Mouse (Mus musculus): Measurements from ENCODE around the gene Cpne1. TPM values are rescaled to one million over a fixed set of nuclear protein-coding genes. Genes with fewer than 3 reads are reported as not detected.

The Cpne1 gene
- total and polyA plus RNA-seq, 3 experiments = 33.0 to 39.8 (median 34.0) TPM

GRCm38 (mm10) chr2:156135695-156136094, 23.9 kb upstream of the Cpne1 start:
- dilution Hi-C loops (cut with MboI; ENCODE audit: extremely low pct_ligation_motif_present, extremely low pct_unique_long_range_greater_than_20kb, low sequenced_read_pairs) = no loop called here
- Histone ChIP-seq H3K36me3 (replicated peaks in 1 of 2; ENCODE audit: control insufficient read depth in 1 of 2, insufficient read depth in 1 of 2, low read length in 1 of 2) (peaks cover 41 to 72% of the 10 kb centered on the region in 2 experiments), H3K9ac (ENCODE audit: insufficient read depth, low read depth) (no peak overlapping the region), H3K4me2 (ENCODE audit: insufficient read depth, low read depth, poor library complexity, severe bottlenecking) (no peak overlapping the region), H3K27ac (ENCODE audit: insufficient read depth, low read depth) (no peak overlapping the region), H3K79me2 (replicated peaks; ENCODE audit: control insufficient read depth, extremely low read depth, insufficient read depth, poor library complexity, severe bottlenecking) (no peaks in the 10 kb centered on the region; the same call in 1 of the 2 replicates), H3K9me3 (replicated peaks; ENCODE audit: low read length) (no peaks in the 10 kb centered on the region), H3K4me1 (ENCODE audit: control insufficient read depth in 1 of 2, insufficient read depth in 2 of 2) (no peaks in the 10 kb centered on the region), H3K27me3 (replicated peaks) (no peaks in the 10 kb centered on the region), H3K4me3 (replicated peaks in 1 of 3; ENCODE audit: low read depth in 2 of 3, low read length in 2 of 3, poor library complexity in 1 of 3) (no peak overlapping the region)
- no peak for DNase-seq (ENCODE audit: extremely low read depth)
- in situ Hi-C loops (cut with MboI; ENCODE audit: low pct_ligation_motif_present, low pct_unique_long_range_greater_than_20kb, low sequenced_read_pairs) = loop anchor here (10.0 to 25.0 kb wide), 2 partner anchors 171 to 298 kb away; partner anchors contain the start of genes Eif6 and Fam83c
- TF ChIP-seq RAD21 (IDR thresholded peaks at IDR 0.05; ENCODE audit: low read depth, low read length) = peak; percentile 58
- no peak for TF ChIP-seq GABPA (IDR thresholded peaks at IDR 0.05; ENCODE audit: insufficient replicate concordance, low read depth, low read length)
- no peak for TF ChIP-seq JUND (conservative IDR thresholded peaks at IDR 0.05; ENCODE audit: low read depth, low read length)
- TF ChIP-seq CTCF (conservative IDR thresholded peaks at IDR 0.05 in 1 of 2, IDR thresholded peaks at IDR 0.05 in 1 of 2; ENCODE audit: low read depth in 2 of 2, low read length in 2 of 2) = peak in 1 of 2 experiments; percentile 58; a peak in 2 of 4 replicates
- no peak; the same call in 1 of the 2 replicates for TF ChIP-seq SMC3 (IDR thresholded peaks at IDR 0.05; ENCODE audit: low read depth, low read length)
- no peak for TF ChIP-seq ZKSCAN1 (IDR thresholded peaks at IDR 0.05; ENCODE audit: borderline replicate concordance, low read depth, low read length)
- no peak for TF ChIP-seq IRF4 (IDR thresholded peaks at IDR 0.05; ENCODE audit: low read depth, low read length)
- no peak for TF ChIP-seq CHD1 (IDR thresholded peaks at IDR 0.05; ENCODE audit: low read depth, low read length)

- Histone ChIP-seq H3K27me3 (replicated peaks) (no peaks in the 10 kb centered on the region), H3K4me3 (replicated peaks in 1 of 3; ENCODE audit: low read depth in 2 of 3, low read length in 2 of 3, poor library complexity in 1 of 3) (no peak overlapping the region), H3K4me1 (ENCODE audit: control insufficient read depth in 1 of 2, insufficient read depth in 2 of 2) (no peaks in the 10 kb centered on the region), H3K36me3 (replicated peaks in 1 of 2; ENCODE audit: control insufficient read depth in 1 of 2, insufficient read depth in 1 of 2, low read length in 1 of 2) (peaks cover 32 to 65% of the 10 kb centered on the region in 2 experiments), H3K79me2 (replicated peaks; ENCODE audit: control insufficient read depth, extremely low read depth, insufficient read depth, poor library complexity, severe bottlenecking) (no peaks in the 10 kb centered on the region), H3K9me3 (replicated peaks; ENCODE audit: low read length) (no peaks in the 10 kb centered on the region), H3K4me2 (ENCODE audit: insufficient read depth, low read depth, poor library complexity, severe bottlenecking) (no peak overlapping the region), H3K9ac (ENCODE audit: insufficient read depth, low read depth) (no peak overlapping the region), H3K27ac (ENCODE audit: insufficient read depth, low read depth) (no peak overlapping the region)
- in situ Hi-C loops (cut with MboI; ENCODE audit: low pct_ligation_motif_present, low pct_unique_long_range_greater_than_20kb, low sequenced_read_pairs) (loop anchor here (10.0 to 25.0 kb wide), 2 partner anchors 169 to 297 kb away; partner anchors contain the start of genes Eif6 and Fam83c), dilution Hi-C loops (cut with MboI; ENCODE audit: extremely low pct_ligation_motif_present, extremely low pct_unique_long_range_greater_than_20kb, low sequenced_read_pairs) (no loop called here)
- no peak for TF ChIP-seq EP300 (IDR thresholded peaks at IDR 0.05; ENCODE audit: low read length)
- TF ChIP-seq ZC3H11A (IDR thresholded peaks at IDR 0.05; ENCODE audit: low read depth, low read length) = no peak
- TF ChIP-seq GABPA (IDR thresholded peaks at IDR 0.05; ENCODE audit: insufficient replicate concordance, low read depth, low read length) = no peak
- TF ChIP-seq CHD2 (IDR thresholded peaks at IDR 0.05; ENCODE audit: low read length) = no peak
- no peak for TF ChIP-seq E2F4 (IDR thresholded peaks at IDR 0.05; ENCODE audit: insufficient replicate concordance, low read depth, low read length)
- TF ChIP-seq NELFE (IDR thresholded peaks at IDR 0.05; ENCODE audit: low read depth, low read length) = no peak
- TF ChIP-seq NRF1 (IDR thresholded peaks at IDR 0.05; ENCODE audit: low read depth, low read length) = no peak
- TF ChIP-seq POLR2A (IDR thresholded peaks at IDR 0.05; ENCODE audit: low read depth, low read length) = no peak
- DNase-seq (ENCODE audit: extremely low read depth) = no peak
Measured at GRCm38 (mm10) chr2:156134161-156134560, 22.4 kb upstream of the Cpne1 start.

All from CH12.LX (cell line).